Mouse (Mus musculus) cortical plate, adult 2 months (tissue): ENCODE data around the gene Pgf.

ENCODE experiments used
- CTCF ChIP-seq: fragments of 200-500 bp; IDR thresholded peaks from 2 replicates; pipeline ENCODE4 v1.5.1; 2011; ENCODE audit warnings: mild to moderate bottlenecking, control low read depth, low read length; ENCODE audit not compliant: insufficient read depth; ENCODE audit errors: extremely low read depth
- POLR2A ChIP-seq: fragments of 200-500 bp; IDR thresholded peaks from 2 replicates; pipeline ENCODE4 v1.6.1; 2011; ENCODE audit warnings: mild to moderate bottlenecking, low read length, control low read depth; ENCODE audit not compliant: insufficient read depth; ENCODE audit errors: extremely low read depth

DNA sequence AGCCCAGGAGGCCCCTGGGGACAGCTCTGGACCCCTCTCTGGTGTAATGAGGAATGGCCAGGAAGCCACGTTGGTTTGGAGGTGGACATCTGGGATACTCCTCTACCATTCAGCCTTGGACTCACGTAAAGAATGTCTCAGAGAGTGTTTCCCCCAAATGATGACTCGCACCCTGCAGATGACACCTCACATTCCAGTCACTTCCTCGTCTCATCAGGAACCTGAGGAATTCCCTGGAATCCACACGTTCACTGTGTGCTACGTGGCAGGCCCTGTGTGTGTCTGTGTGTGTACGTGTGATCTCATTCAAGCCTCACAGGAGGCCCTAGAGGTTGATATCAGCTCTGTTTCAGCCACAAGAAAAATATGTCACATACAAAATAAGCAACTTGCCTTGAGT is 8.8 kb upstream of the Pgf start:
- no peak for TF ChIP-seq POLR2A
- no peak for TF ChIP-seq CTCF
